Mouse (Mus musculus) lung, postnatal 0 days (tissue): ENCODE measurements at regions not wholly inside any gene's neighbourhood (a gene's known extent, or its start where the extent isn't known, plus 50 kb on each side); places are given as distances from the start of the nearest gene placed in this dataset.

Source experiments
- CTCF ChIP-seq: IDR thresholded peaks from 2 replicates; pipeline ENCODE4 v1.5.1; 2016; ENCODE audit warnings: antibody characterized with exemption, mild to moderate bottlenecking
- EP300 ChIP-seq: IDR thresholded peaks from 2 replicates; pipeline ENCODE4 v1.6.1; 2016; ENCODE audit warnings: antibody characterized with exemption, mild to moderate bottlenecking, control low read depth

DNA sequence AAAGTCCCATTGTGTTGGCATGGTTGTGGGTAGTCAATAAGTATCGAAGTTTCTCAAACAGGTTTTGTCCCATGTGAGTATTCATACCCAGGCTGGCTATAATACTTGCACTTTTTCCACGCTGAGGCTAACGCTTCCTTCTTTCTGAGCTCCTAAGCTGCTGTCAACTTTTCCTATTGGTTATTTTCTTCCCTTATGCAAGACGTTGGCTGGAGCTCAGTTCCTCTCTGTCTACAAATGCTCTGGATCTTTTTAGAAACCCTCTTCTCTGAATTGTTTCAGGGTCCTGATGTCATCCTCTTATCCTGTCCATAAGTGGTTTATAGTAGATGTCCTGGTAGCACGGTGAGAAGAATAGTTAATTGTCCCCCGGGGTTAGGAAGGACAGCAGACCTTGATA lies 278.7 kb upstream of the Sel1l start:
- TF ChIP-seq CTCF (no peak), EP300 (no peak)
